Mouse (Mus musculus): Measurements from ENCODE around the gene Tekt1. TPM values are rescaled to one million over a fixed set of nuclear protein-coding genes. Genes with fewer than 3 reads are reported as not detected.

Gene Tekt1
- polyA plus RNA-seq, 1 experiment from 2014 or later: not detected

DNA sequence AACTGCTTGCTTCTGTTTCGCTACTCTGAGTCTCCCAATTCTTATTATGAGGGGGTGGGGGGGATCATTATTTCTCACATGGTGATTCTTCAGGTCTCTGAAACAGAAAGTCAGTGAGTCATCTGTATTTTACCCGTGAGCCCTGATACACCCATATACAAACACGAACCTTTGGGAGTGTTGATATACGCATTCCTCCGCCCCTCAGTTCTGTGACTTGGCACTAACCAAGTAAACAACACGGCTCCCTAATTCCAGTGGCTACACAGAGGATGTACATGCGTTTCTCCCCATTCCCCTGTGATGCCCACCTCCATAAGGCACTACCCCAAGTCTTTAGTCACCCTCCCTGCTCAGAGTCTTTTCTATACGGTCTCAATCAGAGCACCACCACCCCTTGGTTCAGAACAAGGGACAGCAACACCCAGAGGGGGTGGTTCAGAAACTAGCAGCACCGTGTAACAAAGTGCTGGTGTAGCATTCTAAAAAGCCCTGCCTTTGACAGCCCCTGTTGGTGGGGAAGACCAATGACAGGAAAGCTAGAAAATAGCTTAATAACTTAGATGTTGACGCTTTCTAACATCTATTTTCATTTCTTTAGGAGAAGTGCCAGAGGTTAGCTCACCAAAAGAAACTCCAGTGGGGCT lies 50.8 kb downstream of the Tekt1 start:
- Histone ChIP-seq H3K4me2 (ENCODE audit: low read depth, low read length) (no peak overlapping the region), H3K27me3 (ENCODE audit: control insufficient read depth, insufficient read depth, low read depth, low read length) (peaks cover 14% of the 10 kb centered on the region), H3K9me3 (replicated peaks; ENCODE audit: control insufficient read depth, low read length) (no peaks in the 10 kb centered on the region), H3K9ac (ENCODE audit: low read depth, low read length) (no peak overlapping the region), H3K4me1 (ENCODE audit: control insufficient read depth, low read depth, low read length) (no peaks in the 10 kb centered on the region), H3K27ac (ENCODE audit: low read length) (no peak overlapping the region), H3K4me3 (ENCODE audit: low read depth, low read length) (no peak overlapping the region), H3K36me3 (ENCODE audit: control insufficient read depth, insufficient read depth) (no peaks in the 10 kb centered on the region)
- WGBS (ENCODE audit: insufficient replicate concordance): 57% methylated on average over 10 of the region's 10 CpGs
- ATAC-seq (ENCODE audit: low read depth): no peak

- H3K4me1 ChIP-seq (ENCODE audit: control insufficient read depth, low read depth, low read length): no peaks in the 10 kb centered on the region
- H3K27me3 ChIP-seq (ENCODE audit: control insufficient read depth, insufficient read depth, low read depth, low read length): peaks cover 14% of the 10 kb centered on the region
- H3K27ac ChIP-seq (ENCODE audit: low read length): no peak overlapping the region
- 33% methylated on average over 4 of the region's 4 CpGs for WGBS (ENCODE audit: insufficient replicate concordance)
- no peak for ATAC-seq (ENCODE audit: low read depth)
- no peak overlapping the region for H3K9ac ChIP-seq (ENCODE audit: low read depth, low read length)
- no peaks in the 10 kb centered on the region for H3K9me3 ChIP-seq (replicated peaks; ENCODE audit: control insufficient read depth, low read length)
- H3K4me2 ChIP-seq (ENCODE audit: low read depth, low read length): no peak overlapping the region
- H3K4me3 ChIP-seq (ENCODE audit: low read depth, low read length): no peak overlapping the region
- no peaks in the 10 kb centered on the region for H3K36me3 ChIP-seq (ENCODE audit: control insufficient read depth, insufficient read depth)
Observed at GRCm38 (mm10) chr11:72310491-72310890, 51.8 kb downstream of the Tekt1 start.

- Histone ChIP-seq H3K27ac (ENCODE audit: low read length) (no peak overlapping the region), H3K4me3 (ENCODE audit: low read depth, low read length) (no peak overlapping the region), H3K36me3 (ENCODE audit: control insufficient read depth, insufficient read depth) (no peaks in the 10 kb centered on the region), H3K4me2 (ENCODE audit: low read depth, low read length) (no peak overlapping the region), H3K27me3 (ENCODE audit: control insufficient read depth, insufficient read depth, low read depth, low read length) (peaks cover 5% of the 10 kb centered on the region), H3K9me3 (replicated peaks; ENCODE audit: control insufficient read depth, low read length) (no peaks in the 10 kb centered on the region), H3K9ac (ENCODE audit: low read depth, low read length) (no peak overlapping the region), H3K4me1 (ENCODE audit: control insufficient read depth, low read depth, low read length) (no peaks in the 10 kb centered on the region)
- 21% methylated on average over 2 of the region's 2 CpGs for WGBS (ENCODE audit: insufficient replicate concordance)
- no peak for ATAC-seq (ENCODE audit: low read depth)
Observed at GRCm38 (mm10) chr11:72308982-72309381, 53.3 kb downstream of the Tekt1 start.

DNA sequence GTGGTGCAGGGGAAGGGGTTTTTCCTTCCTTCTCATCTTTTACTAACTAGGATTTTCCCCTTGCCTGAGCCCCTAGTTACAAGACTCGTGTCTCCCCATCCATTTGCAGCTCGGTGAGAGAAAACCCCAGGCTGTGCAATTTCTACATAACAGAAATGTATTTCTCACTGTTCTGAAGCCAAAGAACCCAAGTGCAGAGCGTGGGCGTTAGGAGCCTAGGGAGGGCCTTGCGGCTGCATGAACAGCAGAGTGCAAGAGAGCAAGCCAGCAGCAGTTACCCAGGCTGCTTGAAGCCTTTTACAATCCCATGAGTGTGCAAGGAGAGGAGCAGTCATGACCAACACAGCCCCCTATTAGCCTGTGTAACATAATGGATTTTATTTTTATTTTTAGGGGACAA lies 54.8 kb downstream of the Tekt1 start:
- no peak overlapping the region for H3K4me3 ChIP-seq (ENCODE audit: low read depth, low read length)
- H3K9ac ChIP-seq (ENCODE audit: low read depth, low read length): no peak overlapping the region
- H3K27me3 ChIP-seq (ENCODE audit: control insufficient read depth, insufficient read depth, low read depth, low read length): no peaks in the 10 kb centered on the region
- ATAC-seq (ENCODE audit: low read depth): no peak
- H3K4me2 ChIP-seq (ENCODE audit: low read depth, low read length): no peak overlapping the region
- H3K9me3 ChIP-seq (replicated peaks; ENCODE audit: control insufficient read depth, low read length): no peaks in the 10 kb centered on the region
- 58% methylated on average over 5 of the region's 5 CpGs for WGBS (ENCODE audit: insufficient replicate concordance)
- H3K27ac ChIP-seq (ENCODE audit: low read length): no peak overlapping the region
- H3K4me1 ChIP-seq (ENCODE audit: control insufficient read depth, low read depth, low read length): no peaks in the 10 kb centered on the region
- no peaks in the 10 kb centered on the region for H3K36me3 ChIP-seq (ENCODE audit: control insufficient read depth, insufficient read depth)

- Histone ChIP-seq H3K4me2 (ENCODE audit: low read depth, low read length) (peak overlapping the region; percentile 49), H3K36me3 (ENCODE audit: control insufficient read depth, insufficient read depth) (no peaks in the 10 kb centered on the region), H3K27ac (ENCODE audit: low read length) (no peak overlapping the region), H3K4me3 (ENCODE audit: low read depth, low read length) (peak overlapping the region; percentile 48; the same call in 1 of the 2 replicates), H3K27me3 (ENCODE audit: control insufficient read depth, insufficient read depth, low read depth, low read length) (no peaks in the 10 kb centered on the region), H3K9me3 (replicated peaks; ENCODE audit: control insufficient read depth, low read length) (no peaks in the 10 kb centered on the region), H3K4me1 (ENCODE audit: control insufficient read depth, low read depth, low read length) (no peaks in the 10 kb centered on the region; the same call in 1 of the 2 replicates), H3K9ac (ENCODE audit: low read depth, low read length) (no peak overlapping the region)
- ATAC-seq (ENCODE audit: low read depth): no peak
- WGBS (ENCODE audit: insufficient replicate concordance): 65% methylated on average over 7 of the region's 7 CpGs
Observed at GRCm38 (mm10) chr11:72302230-72302629, 60.0 kb downstream of the Tekt1 start.

DNA sequence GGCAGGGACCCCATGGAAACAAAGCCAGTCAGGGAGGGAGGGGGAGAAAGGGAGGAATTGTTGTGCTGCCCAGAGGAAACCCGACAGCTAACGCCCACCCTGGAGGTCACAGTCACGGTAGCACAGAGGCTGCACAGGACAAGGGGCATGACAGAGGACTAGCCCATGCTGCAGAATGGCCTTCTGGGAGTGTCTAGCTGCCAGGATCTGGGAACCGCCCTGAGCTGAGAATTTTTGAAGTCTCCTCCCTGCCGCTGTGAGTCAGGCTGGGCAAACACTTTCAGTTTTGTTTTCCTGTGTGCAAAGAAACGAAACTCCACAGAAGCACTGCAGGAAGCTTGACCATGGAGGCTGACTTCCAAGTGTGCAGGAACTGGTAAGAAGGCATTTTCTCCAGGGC lies 60.9 kb downstream of the Tekt1 start, which contains the start of gene Xaf1:
Xaf1 (plus strand) TSS at position 296 of the 400 bp plus-strand sequence.
- Histone ChIP-seq H3K27me3 (ENCODE audit: control insufficient read depth, insufficient read depth, low read depth, low read length) (no peaks in the 10 kb centered on the region), H3K4me2 (ENCODE audit: low read depth, low read length) (peak within 1 kb of the TSS; percentile 49), H3K9me3 (replicated peaks; ENCODE audit: control insufficient read depth, low read length) (no peaks in the 10 kb centered on the region), H3K27ac (ENCODE audit: low read length) (no peak within 1 kb of the TSS), H3K9ac (ENCODE audit: low read depth, low read length) (peak within 1 kb of the TSS; percentile 28; the same call in 1 of the 2 replicates), H3K4me3 (ENCODE audit: low read depth, low read length) (peak within 1 kb of the TSS; percentile 48), H3K36me3 (ENCODE audit: control insufficient read depth, insufficient read depth) (no peaks in the 10 kb centered on the region), H3K4me1 (ENCODE audit: control insufficient read depth, low read depth, low read length) (no peaks in the 10 kb centered on the region; the same call in 1 of the 2 replicates)
- no peak for ATAC-seq (ENCODE audit: low read depth)
- 1% methylated on average over 6 of the region's 6 CpGs for WGBS (ENCODE audit: insufficient replicate concordance)

Small RNAs within 50 kb of the gene (microRNA-seq; reads per million reads assigned to microRNA genes)
- not detected for gene Mir6338

Other genes starting within 250 kb of the Tekt1 start
- gene Pitpnm3, start 226.7 kb downstream of the Tekt1 start, polyA plus RNA-seq (2015; fragmentation: Nextera tagmentation; extraction: Ambion mirVana): 0.01 TPM in 1 of 2 replicates, not detected in the other
- gene Gm43951, start 155.6 kb downstream of the Tekt1 start, polyA plus RNA-seq (2015; fragmentation: Nextera tagmentation; extraction: Ambion mirVana): not detected in 2 replicates
- gene 4933427D14Rik, start 155.0 kb downstream of the Tekt1 start, polyA plus RNA-seq (2015; fragmentation: Nextera tagmentation; extraction: Ambion mirVana): 2.2 and 2.6 TPM in 2 replicates
- gene Txndc17, start 154.9 kb downstream of the Tekt1 start, polyA plus RNA-seq (2015; fragmentation: Nextera tagmentation; extraction: Ambion mirVana): 66.4 and 68.5 TPM in 2 replicates
- 10.6 and 11.1 TPM in 2 replicates for gene Med31, start 146.8 kb downstream of the Tekt1 start, polyA plus RNA-seq (2015; fragmentation: Nextera tagmentation; extraction: Ambion mirVana)
- gene Slc13a5, start 95.2 kb downstream of the Tekt1 start, polyA plus RNA-seq (2015; fragmentation: Nextera tagmentation; extraction: Ambion mirVana): not detected in 2 replicates
- 2.7 and 3.4 TPM in 2 replicates for gene Xaf1, start 60.8 kb downstream of the Tekt1 start, polyA plus RNA-seq (2015; fragmentation: Nextera tagmentation; extraction: Ambion mirVana)
- gene Fbxo39, start 48.0 kb downstream of the Tekt1 start, polyA plus RNA-seq (2015; fragmentation: Nextera tagmentation; extraction: Ambion mirVana): not detected in 2 replicates
- 3.1 and 4.9 TPM in 2 replicates for gene Smtnl2, start 49.3 kb upstream of the Tekt1 start, polyA plus RNA-seq (2015; fragmentation: Nextera tagmentation; extraction: Ambion mirVana)
- gene Ggt6, start 73.1 kb upstream of the Tekt1 start, polyA plus RNA-seq (2015; fragmentation: Nextera tagmentation; extraction: Ambion mirVana): 0.25 and 0.94 TPM in 2 replicates
- gene Mybbp1a, start 78.9 kb upstream of the Tekt1 start, polyA plus RNA-seq (2015; fragmentation: Nextera tagmentation; extraction: Ambion mirVana): 62.3 and 68.2 TPM in 2 replicates
- gene Spns2, start 127.5 kb upstream of the Tekt1 start, polyA plus RNA-seq (2015; fragmentation: Nextera tagmentation; extraction: Ambion mirVana): 3.7 and 5.7 TPM in 2 replicates
- gene Spns3, start 188.1 kb upstream of the Tekt1 start, polyA plus RNA-seq (2015; fragmentation: Nextera tagmentation; extraction: Ambion mirVana): 1.6 TPM in 2 replicates
- 20.9 and 21.8 TPM in 2 replicates for gene Ube2g1, start 244.8 kb upstream of the Tekt1 start, polyA plus RNA-seq (2015; fragmentation: Nextera tagmentation; extraction: Ambion mirVana)

Data from liver, embryonic 16.5 days (tissue).